Mouse (Mus musculus) frontal cortex, adult (tissue): ENCODE data around the gene Chst3.
"Not testable (repeated sequence)": the region's sequence is repeated elsewhere in the genome, so short reads cannot be mapped to it uniquely, and the experiment has no call there.

Source experiments
- ATAC-seq: cut with Nextera tagmentation; 2 replicates; pipeline ENCODE4 v1.9.2; 2017; ENCODE audit warnings: mild to moderate bottlenecking, moderate library complexity, mixed read lengths; ENCODE audit not compliant: low TSS enrichment

The Chst3 gene

DNA sequence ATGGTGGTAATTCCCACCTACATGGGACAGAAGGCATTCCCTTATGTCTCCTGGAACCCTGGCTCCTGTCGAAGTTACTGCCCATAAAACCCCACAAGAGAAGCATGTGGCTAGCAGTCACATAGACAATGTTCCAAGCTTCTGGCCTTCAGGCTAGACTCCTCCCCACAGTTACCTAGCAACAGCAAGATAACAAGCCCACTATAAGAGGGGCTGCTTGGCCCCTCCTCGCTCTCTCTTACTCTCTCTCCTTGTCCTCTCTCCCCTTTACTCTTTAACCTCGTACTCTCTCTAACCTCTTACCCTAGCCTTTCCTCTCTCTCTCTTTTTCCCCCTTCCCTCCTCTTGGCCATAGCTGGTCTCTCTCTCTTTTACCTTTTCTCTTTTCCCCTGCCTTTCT, 57.7 kb downstream of the Chst3 start:
- ATAC-seq: not testable (repeated sequence)

DNA sequence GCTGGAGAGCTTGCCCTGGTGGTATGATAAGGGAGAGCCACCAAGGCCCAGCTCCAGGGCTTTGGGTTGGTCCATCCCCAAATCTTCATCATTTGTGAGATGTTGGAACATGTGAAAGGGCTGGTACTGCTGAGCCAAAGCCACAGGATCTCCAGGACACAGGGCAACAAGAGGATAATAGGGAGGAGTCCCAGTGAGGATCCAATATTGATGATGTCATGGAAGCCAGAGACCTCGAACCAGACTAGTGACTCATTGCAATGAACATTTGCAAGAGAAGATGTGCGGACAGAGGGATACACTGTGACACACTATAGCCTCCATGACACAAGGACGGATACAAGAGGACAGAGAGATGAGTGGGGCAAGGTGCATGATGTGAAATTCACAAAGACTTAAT, 60.9 kb downstream of the Chst3 start:
- no peak for ATAC-seq

DNA sequence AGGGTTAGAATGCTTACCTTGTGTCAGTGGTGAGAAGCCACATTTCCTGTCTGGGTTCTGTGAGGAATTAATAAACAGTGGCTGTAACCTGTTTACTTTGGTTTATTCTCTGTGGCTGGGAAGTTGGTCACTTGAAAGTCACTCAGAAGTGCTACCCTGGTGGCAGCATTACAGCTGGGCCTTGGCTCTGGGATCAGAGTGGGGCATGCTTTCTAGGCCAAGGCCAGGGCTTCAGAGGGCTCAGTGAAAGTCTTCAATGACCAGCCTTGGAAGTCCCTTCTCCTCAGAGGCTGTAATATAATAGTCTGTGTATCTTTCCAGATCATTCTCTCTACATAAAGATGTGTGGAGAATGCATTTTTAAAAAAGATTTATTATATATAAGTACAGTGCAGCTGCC, 63.0 kb downstream of the Chst3 start:
- no peak for ATAC-seq

DNA sequence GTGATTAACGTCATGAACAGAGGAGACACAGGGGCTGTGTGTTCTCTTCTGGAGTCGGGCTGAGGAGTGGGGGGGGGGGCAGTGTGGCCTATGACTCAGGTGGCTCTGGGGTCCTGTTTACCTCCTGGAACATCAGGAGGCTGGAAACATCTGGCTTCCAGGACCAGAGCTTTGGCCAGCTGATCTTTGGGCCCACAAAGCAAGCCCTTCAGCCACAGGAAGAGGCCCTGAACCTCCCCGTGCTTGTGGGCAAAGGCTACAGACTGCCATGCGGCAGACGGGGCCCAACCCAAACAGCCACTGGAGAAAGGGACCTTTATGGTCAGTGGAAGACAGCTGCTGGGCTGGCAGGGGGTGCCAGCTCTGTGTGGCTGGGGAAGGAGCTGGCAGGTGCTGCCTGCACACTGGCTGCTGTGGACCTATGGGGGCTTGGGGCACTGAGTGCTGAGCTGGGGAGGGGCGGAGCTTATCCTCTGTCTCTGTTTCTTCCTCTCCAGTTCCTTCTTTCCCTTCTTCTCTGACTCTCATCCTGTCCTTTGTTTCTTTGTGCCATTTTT, 67.9 kb downstream of the Chst3 start:
- no peak for ATAC-seq

DNA sequence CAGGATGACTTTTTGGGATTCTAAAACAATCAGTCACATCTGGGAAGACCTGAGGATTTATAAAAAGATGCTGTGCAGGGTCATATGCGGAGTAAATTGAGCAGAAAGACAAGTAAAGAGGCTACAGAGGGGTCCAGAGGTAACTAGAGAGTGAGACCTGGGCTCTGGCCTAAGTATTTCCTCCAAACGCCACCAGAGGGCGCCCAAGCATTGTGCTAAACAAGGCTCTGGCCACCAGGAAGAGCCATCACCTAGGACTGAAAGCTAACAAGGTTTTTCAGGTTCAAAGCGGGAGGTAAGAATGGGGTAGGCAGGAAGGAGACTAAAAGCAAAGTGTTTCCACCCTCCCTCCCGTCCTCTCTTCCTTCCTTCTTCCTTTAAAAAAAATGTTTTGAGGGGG, 71.0 kb downstream of the Chst3 start:
- ATAC-seq: peak; percentile 83

DNA sequence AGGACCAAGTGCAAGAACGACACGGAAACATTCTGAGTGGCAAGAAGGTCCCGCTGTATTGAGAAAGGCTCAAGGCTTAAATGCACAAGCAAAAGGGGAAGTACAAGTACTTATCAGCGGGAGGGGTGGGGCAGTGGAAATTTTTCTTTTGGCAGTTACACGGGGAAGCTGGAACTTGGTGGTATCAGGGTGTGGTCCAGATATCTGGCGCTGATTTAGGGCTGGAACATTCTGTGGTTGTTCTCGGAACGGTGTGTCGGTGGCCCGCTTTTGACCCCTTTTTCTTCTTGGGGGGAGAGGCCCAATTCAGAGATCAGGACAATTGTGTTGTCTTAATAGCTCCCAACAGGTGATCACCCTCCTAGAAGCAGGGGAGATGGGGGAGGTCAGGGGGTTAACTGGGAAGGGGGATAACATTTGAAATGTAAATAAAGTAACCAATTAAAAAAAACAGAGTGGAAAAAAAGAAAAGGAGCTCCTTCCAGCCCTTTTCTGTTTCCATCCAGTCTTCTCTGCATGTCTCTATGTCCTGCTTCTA, 71.5 kb downstream of the Chst3 start:
- ATAC-seq: not testable (repeated sequence)

DNA sequence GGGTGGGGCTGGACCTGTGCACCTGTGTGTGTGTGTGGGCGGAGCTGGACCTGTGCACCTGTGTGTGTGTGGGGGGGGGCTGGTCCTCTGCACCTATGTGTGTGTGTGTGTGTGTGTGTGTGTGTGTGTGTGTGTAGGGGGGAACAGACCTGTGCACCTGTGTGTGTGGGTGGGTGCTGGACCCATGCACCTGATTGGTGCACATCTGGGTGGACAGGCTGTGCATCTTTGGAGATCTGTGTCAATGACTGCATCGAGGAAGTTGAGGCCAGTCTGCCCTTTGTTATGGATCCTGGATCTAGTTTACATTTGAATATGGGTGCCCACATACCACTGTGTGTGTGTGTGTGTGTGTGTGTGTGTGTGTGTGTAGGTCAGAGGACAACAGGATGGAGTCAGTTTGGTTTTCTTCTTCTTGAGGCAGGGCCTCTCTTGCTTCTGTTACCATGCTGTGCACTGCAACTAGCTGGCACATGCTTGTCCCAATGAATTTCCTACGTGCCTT, 77.4 kb downstream of the Chst3 start:
- ATAC-seq: no peak

DNA sequence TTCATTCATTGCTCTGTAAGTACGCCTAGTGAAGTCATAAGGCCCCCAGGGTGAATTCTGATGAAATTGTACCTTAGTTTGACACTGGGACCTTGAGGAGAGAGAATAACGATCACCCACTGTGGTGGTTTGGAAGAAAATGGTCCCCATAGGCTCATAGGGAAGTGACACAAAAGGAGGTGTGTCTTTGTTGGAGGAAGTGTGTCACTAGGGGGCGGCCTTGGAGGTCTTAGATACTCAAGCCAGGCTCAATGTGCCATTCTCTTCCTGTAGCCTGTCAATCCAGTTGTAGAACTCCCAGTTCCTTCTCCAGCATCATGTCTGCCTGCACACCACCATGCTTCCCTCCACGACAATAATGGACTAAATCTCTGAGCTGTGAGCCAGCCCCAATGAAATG, 78.3 kb downstream of the Chst3 start:
- no peak for ATAC-seq

DNA sequence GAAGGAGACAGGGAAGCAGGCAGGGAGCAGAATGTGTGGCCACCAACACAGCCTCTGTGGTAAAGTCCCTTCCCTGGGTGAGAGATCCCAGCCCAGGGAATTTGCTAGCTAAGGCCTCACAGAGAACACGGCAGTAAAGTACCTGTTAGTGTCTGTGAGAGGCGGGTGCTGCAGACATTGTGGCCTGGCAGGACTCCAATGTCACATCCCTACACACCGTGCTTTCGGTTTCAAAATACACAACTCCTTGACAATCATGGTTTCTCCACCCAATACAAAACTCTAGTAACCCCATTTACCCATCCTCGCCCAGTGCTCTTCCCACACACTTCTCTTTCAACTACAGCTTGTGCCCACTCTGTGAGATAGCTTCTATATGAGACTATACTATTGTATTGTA, 80.4 kb downstream of the Chst3 start:
- ATAC-seq: no peak

DNA sequence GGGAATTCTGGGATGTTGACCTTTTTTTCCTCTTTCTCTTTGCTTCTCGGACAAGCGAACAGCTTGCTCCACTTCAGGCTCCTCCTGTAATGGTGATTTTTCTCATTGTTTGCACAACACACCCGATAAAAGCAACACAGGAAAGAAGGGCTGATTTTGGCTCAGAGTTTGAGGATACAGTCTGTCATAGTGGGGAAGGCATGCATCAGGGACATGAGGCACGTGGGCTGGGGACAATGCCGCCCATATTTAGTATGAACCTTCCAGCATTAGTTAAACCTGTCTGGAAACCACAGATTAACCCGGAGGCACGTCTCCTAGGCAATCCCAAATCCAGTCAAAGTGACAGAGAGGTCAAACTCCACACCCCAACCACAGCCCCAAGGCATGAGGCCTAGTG, 82.1 kb downstream of the Chst3 start:
- ATAC-seq: peak; percentile 31; the same call in 1 of the 2 replicates

DNA sequence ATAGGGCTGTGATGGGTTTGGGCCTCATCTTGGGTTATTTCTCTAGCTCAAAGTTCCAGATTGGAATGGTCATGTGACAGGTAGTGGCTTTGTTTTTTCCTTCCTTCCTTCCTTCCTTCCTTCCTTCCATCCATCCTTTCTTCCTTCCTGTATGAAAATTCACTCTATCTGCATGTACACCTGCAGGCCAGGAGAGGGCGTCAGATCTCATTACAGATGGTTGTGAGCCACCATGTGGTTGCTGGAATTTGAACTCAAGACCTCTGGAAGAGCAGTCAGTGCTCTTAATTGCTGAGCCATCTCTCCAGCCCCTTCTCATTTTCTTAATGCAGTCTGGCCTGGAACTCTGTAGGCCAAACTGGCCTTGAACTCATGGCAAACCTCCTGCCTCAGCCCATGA, 83.0 kb downstream of the Chst3 start:
- not testable (repeated sequence) for ATAC-seq

DNA sequence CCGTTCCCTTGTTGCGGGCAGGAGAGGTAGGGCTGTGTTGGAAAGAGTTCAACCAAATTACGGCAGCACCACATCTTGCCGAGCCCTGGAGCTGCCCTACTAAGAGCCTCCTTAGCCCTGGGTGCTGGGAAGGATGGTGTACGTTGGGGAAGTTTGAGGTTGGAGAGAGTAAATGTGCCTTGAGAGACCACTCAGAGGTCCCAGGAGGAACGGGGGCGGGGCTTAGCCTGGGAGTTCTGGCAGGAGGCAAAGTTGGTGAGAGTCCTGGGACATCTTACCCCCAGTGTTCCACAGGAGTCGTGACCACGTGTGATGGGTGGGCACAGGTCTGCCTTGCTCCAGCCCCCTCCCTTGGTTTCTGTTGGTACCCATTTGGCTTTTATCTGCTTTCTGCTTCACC, 84.9 kb downstream of the Chst3 start:
- ATAC-seq: no peak

DNA sequence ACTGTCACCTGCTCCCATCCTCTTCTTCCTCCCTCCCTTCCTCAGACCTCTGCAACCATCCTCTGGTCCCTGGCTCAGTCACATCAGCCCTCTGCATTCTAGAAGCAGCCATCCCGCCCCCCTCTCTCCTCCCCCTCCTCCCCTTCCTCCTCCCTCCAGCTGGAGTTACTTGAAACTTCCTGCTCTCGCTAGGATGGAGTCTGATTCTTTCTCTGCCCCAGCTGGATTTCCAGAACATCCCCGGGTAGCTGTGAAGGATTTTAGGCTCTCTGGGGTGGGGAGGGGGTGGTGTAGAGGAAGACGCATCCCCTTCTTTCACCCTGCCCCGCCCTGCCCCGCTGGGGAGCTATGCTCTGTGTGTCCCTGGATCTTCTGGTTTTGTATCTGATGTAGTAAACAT, 85.6 kb downstream of the Chst3 start:
- ATAC-seq: no peak
